Mouse (Mus musculus): ENCODE results near the gene Wfdc10. TPM values are rescaled to one million over a fixed set of nuclear protein-coding genes. Genes with fewer than 3 reads are reported as not detected.

Gene Wfdc10
- polyA plus RNA-seq, 1 experiment from 2014 or later: not detected

DNA sequence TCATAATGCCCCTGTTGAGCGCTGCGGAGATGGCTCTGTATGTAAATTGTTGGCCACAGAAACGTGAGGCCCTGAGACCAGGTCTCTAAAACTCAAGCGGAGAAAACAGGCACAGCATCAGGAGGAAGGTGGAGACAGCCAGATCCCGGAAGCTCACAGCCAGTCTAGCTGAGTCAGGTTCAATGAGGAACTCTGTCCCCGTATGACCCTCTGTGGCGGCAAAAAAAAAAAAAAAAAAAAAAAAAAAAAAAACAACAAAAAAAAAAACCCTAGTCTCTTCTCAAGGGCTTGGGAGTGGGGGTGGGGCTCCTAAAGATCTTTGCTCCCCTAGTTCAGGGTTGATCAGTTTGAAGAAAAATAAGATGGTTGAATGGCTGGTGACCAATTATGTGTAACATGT, 14.7 kb upstream of the Wfdc10 start:
- ATAC-seq (ENCODE audit: insufficient read depth) (no peak), DNase-seq (no peak)
- H3K27me3 ChIP-seq (ENCODE audit: insufficient read depth, low read length): no peaks in the 10 kb centered on the region
- H3K4me1 ChIP-seq (ENCODE audit: insufficient read depth): no peaks in the 10 kb centered on the region
- no peaks in the 10 kb centered on the region for H3K36me3 ChIP-seq (ENCODE audit: insufficient read depth)
- H3K9ac ChIP-seq: no peak overlapping the region
- no peak for TF ChIP-seq CTCF (IDR thresholded peaks at IDR 0.05; ENCODE audit: low read depth)
- H3K27ac ChIP-seq (ENCODE audit: low read depth): no peak overlapping the region
- H3K4me2 ChIP-seq: no peak overlapping the region
- no peak overlapping the region for H3K4me3 ChIP-seq (ENCODE audit: low read depth, low read length)
- 62% methylated on average over 7 of the region's 7 CpGs for WGBS
- H3K9me3 ChIP-seq (ENCODE audit: low read depth, low read length): no peaks in the 10 kb centered on the region

- H3K9me3 ChIP-seq (ENCODE audit: low read depth, low read length): no peaks in the 10 kb centered on the region
- no peaks in the 10 kb centered on the region for H3K36me3 ChIP-seq (ENCODE audit: insufficient read depth)
- DNase-seq: peak; percentile 14
- no peak for TF ChIP-seq CTCF (IDR thresholded peaks at IDR 0.05; ENCODE audit: low read depth)
- H3K27ac ChIP-seq (ENCODE audit: low read depth): no peak overlapping the region
- WGBS: 66% methylated on average over 13 of the region's 13 CpGs
- H3K9ac ChIP-seq: no peak overlapping the region
- no peak overlapping the region for H3K4me3 ChIP-seq (ENCODE audit: low read depth, low read length)
- no peaks in the 10 kb centered on the region for H3K27me3 ChIP-seq (ENCODE audit: insufficient read depth, low read length)
- H3K4me1 ChIP-seq (ENCODE audit: insufficient read depth): no peaks in the 10 kb centered on the region
- ATAC-seq (ENCODE audit: insufficient read depth): no peak
- no peak overlapping the region for H3K4me2 ChIP-seq
Observed at GRCm38 (mm10) chr2:164641881-164642673, 13.8 kb upstream of the Wfdc10 start.

- 81% methylated on average over 9 of the region's 9 CpGs for WGBS
- no peaks in the 10 kb centered on the region for H3K36me3 ChIP-seq (ENCODE audit: insufficient read depth)
- DNase-seq: no peak
- no peak for ATAC-seq (ENCODE audit: insufficient read depth)
- no peaks in the 10 kb centered on the region for H3K9me3 ChIP-seq (ENCODE audit: low read depth, low read length)
- TF ChIP-seq CTCF (IDR thresholded peaks at IDR 0.05; ENCODE audit: low read depth): no peak
- no peaks in the 10 kb centered on the region for H3K4me1 ChIP-seq (ENCODE audit: insufficient read depth)
- H3K27ac ChIP-seq (ENCODE audit: low read depth): no peak within 1 kb of the TSS
- H3K4me2 ChIP-seq: no peak within 1 kb of the TSS
- no peak within 1 kb of the TSS for H3K4me3 ChIP-seq (ENCODE audit: low read depth, low read length)
- H3K27me3 ChIP-seq (ENCODE audit: insufficient read depth, low read length): no peaks in the 10 kb centered on the region
- H3K9ac ChIP-seq: no peak within 1 kb of the TSS
Observed at GRCm38 (mm10) chr2:164656483-164656882, 637 bp downstream of the Wfdc10 start, which contains the start of gene Wfdc9. Gene Wfdc9, minus strand, starts transcription at chr2:164656583.

GRCm38 (mm10) chr2:164664851-164665250, 9.0 kb downstream of the Wfdc10 start:
- Histone ChIP-seq H3K4me1 (ENCODE audit: insufficient read depth) (no peaks in the 10 kb centered on the region), H3K9me3 (ENCODE audit: low read depth, low read length) (no peaks in the 10 kb centered on the region), H3K9ac (no peak overlapping the region), H3K4me3 (ENCODE audit: low read depth, low read length) (no peak overlapping the region), H3K36me3 (ENCODE audit: insufficient read depth) (no peaks in the 10 kb centered on the region), H3K27me3 (ENCODE audit: insufficient read depth, low read length) (no peaks in the 10 kb centered on the region), H3K4me2 (no peak overlapping the region), H3K27ac (ENCODE audit: low read depth) (no peak overlapping the region)
- WGBS: 84% methylated on average over 7 of the region's 7 CpGs
- ATAC-seq (ENCODE audit: insufficient read depth): no peak
- DNase-seq: no peak
- TF ChIP-seq CTCF (IDR thresholded peaks at IDR 0.05; ENCODE audit: low read depth): no peak

DNA sequence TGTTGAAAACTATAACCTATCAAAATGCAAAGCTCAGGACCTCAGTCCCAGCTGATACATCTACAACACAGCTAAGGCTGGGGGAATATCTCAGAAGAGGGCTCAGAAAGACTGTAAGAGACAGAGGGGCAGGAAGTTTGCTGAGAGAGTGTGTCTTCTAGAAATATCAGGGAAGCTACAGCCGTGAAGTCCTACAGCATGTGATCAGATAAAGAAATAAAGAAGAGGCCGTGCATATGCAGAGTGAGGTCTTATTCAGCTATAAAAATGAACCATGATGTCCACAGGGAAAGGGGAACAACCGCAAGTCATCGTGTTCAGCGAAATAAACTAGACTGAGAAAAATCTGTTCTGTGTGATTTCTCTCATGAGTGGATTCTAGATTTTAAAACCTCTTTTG, 14.4 kb downstream of the Wfdc10 start:
- Histone ChIP-seq H3K9ac (no peak overlapping the region), H3K9me3 (ENCODE audit: low read depth, low read length) (no peaks in the 10 kb centered on the region), H3K4me1 (ENCODE audit: insufficient read depth) (no peaks in the 10 kb centered on the region), H3K4me2 (no peak overlapping the region), H3K27ac (ENCODE audit: low read depth) (no peak overlapping the region), H3K36me3 (ENCODE audit: insufficient read depth) (no peaks in the 10 kb centered on the region), H3K27me3 (ENCODE audit: insufficient read depth, low read length) (no peaks in the 10 kb centered on the region), H3K4me3 (ENCODE audit: low read depth, low read length) (no peak overlapping the region)
- DNase-seq: no peak
- no peak for ATAC-seq (ENCODE audit: insufficient read depth)
- 77% methylated on average over 5 of the region's 5 CpGs for WGBS
- TF ChIP-seq CTCF (IDR thresholded peaks at IDR 0.05; ENCODE audit: low read depth): no peak

- H3K4me2 ChIP-seq: no peak overlapping the region
- 33% methylated on average over 1 of the region's 1 CpGs for WGBS
- H3K9ac ChIP-seq: no peak overlapping the region
- ATAC-seq (ENCODE audit: insufficient read depth) (no peak), DNase-seq (no peak)
- no peak for TF ChIP-seq CTCF (IDR thresholded peaks at IDR 0.05; ENCODE audit: low read depth)
- H3K4me1 ChIP-seq (ENCODE audit: insufficient read depth): no peaks in the 10 kb centered on the region
- no peaks in the 10 kb centered on the region for H3K9me3 ChIP-seq (ENCODE audit: low read depth, low read length)
- H3K4me3 ChIP-seq (ENCODE audit: low read depth, low read length): no peak overlapping the region
- H3K27me3 ChIP-seq (ENCODE audit: insufficient read depth, low read length): no peaks in the 10 kb centered on the region
- H3K27ac ChIP-seq (ENCODE audit: low read depth): no peak overlapping the region
- H3K36me3 ChIP-seq (ENCODE audit: insufficient read depth): no peaks in the 10 kb centered on the region
Observed at GRCm38 (mm10) chr2:164670938-164671337, 15.1 kb downstream of the Wfdc10 start.

- TF ChIP-seq CTCF (IDR thresholded peaks at IDR 0.05; ENCODE audit: low read depth): no peak
- Histone ChIP-seq H3K4me3 (ENCODE audit: low read depth, low read length) (no peak within 1 kb of the TSS), H3K27me3 (ENCODE audit: insufficient read depth, low read length) (no peaks in the 10 kb centered on the region), H3K4me1 (ENCODE audit: insufficient read depth) (peaks cover 5% of the 10 kb centered on the region; the same call in 1 of the 2 replicates), H3K36me3 (ENCODE audit: insufficient read depth) (no peaks in the 10 kb centered on the region), H3K9ac (no peak within 1 kb of the TSS), H3K4me2 (no peak within 1 kb of the TSS), H3K9me3 (ENCODE audit: low read depth, low read length) (no peaks in the 10 kb centered on the region), H3K27ac (ENCODE audit: low read depth) (no peak within 1 kb of the TSS)
- DNase-seq (no peak), ATAC-seq (ENCODE audit: insufficient read depth) (no peak)
- 70% methylated on average over 7 of the region's 7 CpGs for WGBS
Observed at GRCm38 (mm10) chr2:164673987-164674386, 18.1 kb downstream of the Wfdc10 start, which contains the start of gene Wfdc11. Gene Wfdc11, minus strand, starts transcription at chr2:164674087.

Data from lung, embryonic 14.5 days (tissue).